Mouse (Mus musculus) Patski (cell line): ENCODE measurements around the gene Gm43552. TPM values are rescaled to one million over a fixed set of nuclear protein-coding genes. Genes with fewer than 3 reads are reported as not detected.
A peak's percentile ranks its signal among the peaks of the same experiment; 100 is the strongest.

Experiments used
- ATAC-seq: fragments of 100-300 bp; one replicate; pipeline ENCODE4 v1.8.0; 2021
- CTCF ChIA-PET: fragments of 350-600 bp; sonication (Branson Sonifier 250); formaldehyde crosslinking; loops from one replicate; lab custom pipeline; 2022; ENCODE audit warnings: inconsistent platforms; lab: Charles Lee
- POLR2A ChIA-PET: fragments of 350-600 bp; sonication (Branson Sonifier 250); formaldehyde crosslinking; loops from one replicate; lab custom pipeline; 2022; ENCODE audit warnings: antibody characterized with exemption, inconsistent platforms; lab: Charles Lee
- DNase-seq: peaks from one replicate; pipeline ENCODE4 v3.0.0-alpha.2; 2011; ENCODE audit warnings: low read depth, low spot score
- H3K27me3 ChIP-seq: fragments of 371-371 bp; one replicate; pipeline ENCODE4 v1.5.1; 2021
- CTCF ChIP-seq: fragments of 100-300 bp; IDR thresholded peaks from one replicate; pipeline ENCODE4 v1.5.1; 2021
- in situ Hi-C: fragments of 300-500 bp; cut with MboI; formaldehyde crosslinking; loops from 3 replicates; pipeline ENCODE4 v1.11.1; 2018; ENCODE audit warnings: low pct_unique_long_range_greater_than_20kb, mixed read lengths
- polyA plus RNA-seq: library from polyadenylated mRNA; unstranded; gene quantifications from one replicate; pipeline ENCODE4 v1.2.3, GENCODE M21; 2021

Gm43552 gene
- polyA plus RNA-seq, 1 experiment from 2014 or later: not detected

DNA sequence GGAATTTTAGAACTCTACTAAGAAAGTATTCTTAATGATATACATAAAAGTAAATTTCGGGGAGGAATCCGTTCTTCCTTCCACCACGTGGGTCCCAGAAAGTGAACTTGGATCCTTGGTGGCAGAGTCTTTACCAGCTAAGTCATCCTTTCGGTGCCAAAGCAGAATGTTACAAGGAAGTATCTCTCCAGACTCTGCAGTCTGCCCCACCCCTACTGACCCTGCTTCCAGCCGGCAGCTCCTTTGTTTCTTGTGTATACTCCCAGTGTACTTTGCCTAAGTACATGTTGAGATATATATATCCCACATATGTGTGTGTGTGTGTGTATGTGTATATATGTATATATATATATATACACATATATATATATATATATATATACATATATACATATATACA is 63.2 kb downstream of the Gm43552 start:
- TF ChIP-seq CTCF: no peak
- H3K27me3 ChIP-seq: no peaks in the 10 kb centered on the region
- ATAC-seq (no peak), DNase-seq (no peak)
- in situ Hi-C loops: no loop called here
- ChIA-PET CTCF (no interaction called here), POLR2A (interaction anchor here (0.7 kb wide), 1 partner anchor 223 kb away, joined by 5 read pairs; no protein-coding TSS in a partner anchor)

- no peak for ATAC-seq
- DNase-seq: no peak
- H3K27me3 ChIP-seq: no peaks in the 10 kb centered on the region
- CTCF ChIA-PET: no interaction called here
- TF ChIP-seq CTCF: no peak
- in situ Hi-C loops: no loop called here
- POLR2A ChIA-PET: no interaction called here
Observed at GRCm38 (mm10) chr5:65428321-65428720, 64.3 kb downstream of the Gm43552 start.

GRCm38 (mm10) chr5:65425251-65425650 is 67.4 kb downstream of the Gm43552 start:
- DNase-seq (no peak), ATAC-seq (no peak)
- in situ Hi-C loops: no loop called here
- CTCF ChIA-PET: no interaction called here
- H3K27me3 ChIP-seq: no peaks in the 10 kb centered on the region
- no peak for TF ChIP-seq CTCF
- POLR2A ChIA-PET: interaction anchor here (0.7 to 1.7 kb wide), 2 partner anchors 10 to 11 kb away, joined by 4 read pairs; partner anchors contain the start of gene Ugdh

DNA sequence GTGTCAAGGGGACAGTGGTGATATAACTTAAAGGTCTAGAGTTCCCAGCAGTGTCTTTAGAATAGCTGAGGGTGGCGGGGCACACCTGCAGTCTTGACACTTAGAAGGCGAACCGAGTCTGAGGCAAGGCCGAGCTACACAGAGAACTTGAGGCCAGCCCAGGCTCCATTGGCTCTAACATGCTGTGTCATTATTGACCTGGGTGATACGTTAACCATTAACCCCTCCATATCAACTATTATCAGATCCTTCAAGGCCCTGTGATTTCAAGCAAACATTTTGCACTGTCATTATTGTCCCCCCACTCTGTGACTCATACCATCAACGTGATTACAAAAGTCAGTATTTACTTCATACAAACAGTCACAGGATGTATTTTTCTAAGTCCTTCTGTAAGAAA is 68.4 kb downstream of the Gm43552 start:
- ATAC-seq (no peak), DNase-seq (no peak)
- ChIA-PET POLR2A (interaction anchor here (0.7 kb wide), 1 partner anchor 10 kb away, joined by 4 read pairs; no protein-coding TSS in a partner anchor), CTCF (interaction anchor here (1.4 kb wide), 1 partner anchor 101 kb away, joined by 4 read pairs; no protein-coding TSS in a partner anchor)
- in situ Hi-C loops: no loop called here
- no peak for TF ChIP-seq CTCF
- H3K27me3 ChIP-seq: no peaks in the 10 kb centered on the region

GRCm38 (mm10) chr5:65422803-65423202 is 69.8 kb downstream of the Gm43552 start:
- no peak for ATAC-seq
- CTCF ChIA-PET: interaction anchor here (1.4 kb wide), 1 partner anchor 103 kb away, joined by 4 read pairs; no protein-coding TSS in a partner anchor

DNA sequence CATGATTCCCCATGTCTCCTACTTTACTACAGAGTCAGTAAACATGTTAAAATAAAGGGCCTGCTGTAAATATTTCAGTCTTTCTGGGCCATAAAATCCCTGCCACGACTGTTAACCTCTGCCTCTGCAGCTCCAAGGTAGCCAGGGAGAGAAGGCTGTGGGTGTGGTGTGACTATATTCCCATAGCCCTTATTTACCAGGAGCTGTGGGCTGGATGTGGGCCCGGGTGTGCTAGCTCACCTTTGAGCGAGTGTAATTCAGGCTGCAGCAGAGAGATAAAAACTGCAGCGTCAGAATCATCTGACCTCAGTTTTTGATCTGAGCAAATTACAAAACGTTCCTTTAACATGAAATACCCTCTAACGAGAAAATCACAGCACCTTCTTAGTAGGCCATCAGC is 71.8 kb downstream of the Gm43552 start:
- ChIA-PET CTCF (interaction anchor here (1.0 to 1.4 kb wide), 2 partner anchors 12 to 273 kb away, joined by 3 read pairs; no protein-coding TSS in a partner anchor), POLR2A (no interaction called here)
- H3K27me3 ChIP-seq: no peaks in the 10 kb centered on the region
- ATAC-seq (no peak), DNase-seq (no peak)
- TF ChIP-seq CTCF: no peak
- in situ Hi-C loops: no loop called here

More at GRCm38 (mm10) chr5:65422803-65423202, 69.8 kb downstream of the Gm43552 start:
- H3K27me3 ChIP-seq: no peaks in the 10 kb centered on the region
- TF ChIP-seq CTCF: no peak
- POLR2A ChIA-PET: no interaction called here
- in situ Hi-C loops: no loop called here
- DNase-seq: no peak

DNA sequence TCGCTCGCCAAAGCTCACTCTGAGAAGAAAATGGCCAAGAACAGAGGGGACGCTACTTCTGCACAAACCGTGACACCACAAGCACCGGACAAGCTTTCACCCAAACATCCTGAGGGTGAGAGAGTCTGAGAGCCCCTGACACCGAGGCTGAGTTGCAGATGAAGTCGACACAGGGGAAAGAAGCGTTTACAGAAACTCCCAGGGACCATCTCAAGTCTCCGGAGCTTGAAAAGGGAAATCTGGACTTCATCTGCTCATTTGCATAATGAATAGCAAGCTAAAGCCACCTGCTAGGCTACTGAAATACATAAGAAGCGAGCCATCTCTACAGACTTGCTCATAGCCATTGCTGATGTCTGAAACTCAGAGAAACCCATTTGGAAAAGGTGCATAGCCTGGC is 73.5 kb downstream of the Gm43552 start:
- CTCF ChIA-PET: interaction anchor here (1.1 kb wide), 2 partner anchors 12 to 255 kb away, joined by 3 read pairs; no protein-coding TSS in a partner anchor

DNA sequence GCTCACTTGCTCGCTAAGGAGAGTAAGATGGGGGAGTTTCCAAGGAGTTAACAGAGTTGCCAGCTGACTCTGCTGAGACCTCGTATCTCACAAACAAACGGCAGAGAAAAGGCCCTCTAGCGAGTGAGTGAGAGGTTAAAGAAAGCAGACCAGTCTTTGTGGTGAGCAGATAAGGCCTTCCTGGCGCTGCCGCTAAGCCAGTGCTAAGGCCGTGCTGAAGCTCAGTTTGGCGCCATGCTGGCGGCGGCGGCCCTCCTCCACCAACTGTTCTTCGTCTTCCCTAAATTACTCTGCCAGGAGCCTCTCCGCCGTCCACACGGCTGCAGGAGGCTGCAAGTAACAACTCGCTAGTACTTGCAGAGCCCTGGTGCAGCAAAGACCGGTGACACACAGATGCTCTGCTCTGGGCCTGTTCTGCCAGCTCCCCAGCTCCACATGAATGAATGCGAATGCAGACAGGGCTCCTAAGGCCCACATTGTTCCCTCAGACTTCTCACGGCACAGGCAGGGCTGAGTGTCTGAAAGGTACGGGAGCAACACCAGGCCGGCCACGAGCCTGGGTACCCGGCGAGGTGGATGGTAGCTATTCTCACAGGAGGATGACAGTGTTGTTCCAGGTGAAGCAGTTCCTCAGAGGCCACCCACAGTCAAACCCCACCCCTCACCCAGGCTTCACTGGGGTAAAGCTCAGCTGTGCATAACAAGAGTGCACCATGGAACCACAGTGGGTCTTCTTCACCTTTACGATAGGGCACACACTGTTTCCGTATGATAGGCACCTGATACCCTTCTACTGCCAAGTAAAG is 76.8 kb downstream of the Gm43552 start:
- TF ChIP-seq CTCF: no peak
- in situ Hi-C loops: no loop called here
- DNase-seq: no peak
- CTCF ChIA-PET: no interaction called here
- POLR2A ChIA-PET: no interaction called here
- H3K27me3 ChIP-seq: no peaks in the 10 kb centered on the region
- ATAC-seq: no peak

More for the DNA sequence above, 73.5 kb downstream of the Gm43552 start:
- ATAC-seq: no peak
- no peak for TF ChIP-seq CTCF
- in situ Hi-C loops: no loop called here
- POLR2A ChIA-PET: no interaction called here
- DNase-seq: no peak
- no peaks in the 10 kb centered on the region for H3K27me3 ChIP-seq

- POLR2A ChIA-PET: interaction anchor here (1.0 kb wide), 1 partner anchor 78 kb away, joined by 6 read pairs; no protein-coding TSS in a partner anchor
- no peaks in the 10 kb centered on the region for H3K27me3 ChIP-seq
- in situ Hi-C loops: no loop called here
- ATAC-seq: no peak
- TF ChIP-seq CTCF: no peak
- CTCF ChIA-PET: interaction anchor here (1.6 kb wide), 1 partner anchor 9 kb away, joined by 4 read pairs; no protein-coding TSS in a partner anchor
- DNase-seq: no peak
Observed at GRCm38 (mm10) chr5:65407989-65408388, 84.6 kb downstream of the Gm43552 start.

GRCm38 (mm10) chr5:65401251-65401994 is 91.2 kb downstream of the Gm43552 start:
- H3K27me3 ChIP-seq: no peaks in the 10 kb centered on the region
- DNase-seq: peak; percentile 66
- in situ Hi-C loops: no loop called here
- peak; percentile 99 for TF ChIP-seq CTCF
- POLR2A ChIA-PET: interaction anchor here (1.0 kb wide), 1 partner anchor 26 kb away, joined by 3 read pairs; no protein-coding TSS in a partner anchor
- ATAC-seq: peak; percentile 86
- CTCF ChIA-PET: interaction anchor here (1.7 kb wide), 1 partner anchor 10 kb away, joined by 6 read pairs; the partner anchor contains the start of genes Lias and Rpl9
